Mouse (Mus musculus): Measurements from ENCODE around the gene Esam. TPM values are rescaled to one million over a fixed set of nuclear protein-coding genes. Genes with fewer than 3 reads are reported as not detected.

Gene Esam
- total RNA-seq, 2 experiments from 2014 or later, result 66.9 to 79.2 TPM

DNA sequence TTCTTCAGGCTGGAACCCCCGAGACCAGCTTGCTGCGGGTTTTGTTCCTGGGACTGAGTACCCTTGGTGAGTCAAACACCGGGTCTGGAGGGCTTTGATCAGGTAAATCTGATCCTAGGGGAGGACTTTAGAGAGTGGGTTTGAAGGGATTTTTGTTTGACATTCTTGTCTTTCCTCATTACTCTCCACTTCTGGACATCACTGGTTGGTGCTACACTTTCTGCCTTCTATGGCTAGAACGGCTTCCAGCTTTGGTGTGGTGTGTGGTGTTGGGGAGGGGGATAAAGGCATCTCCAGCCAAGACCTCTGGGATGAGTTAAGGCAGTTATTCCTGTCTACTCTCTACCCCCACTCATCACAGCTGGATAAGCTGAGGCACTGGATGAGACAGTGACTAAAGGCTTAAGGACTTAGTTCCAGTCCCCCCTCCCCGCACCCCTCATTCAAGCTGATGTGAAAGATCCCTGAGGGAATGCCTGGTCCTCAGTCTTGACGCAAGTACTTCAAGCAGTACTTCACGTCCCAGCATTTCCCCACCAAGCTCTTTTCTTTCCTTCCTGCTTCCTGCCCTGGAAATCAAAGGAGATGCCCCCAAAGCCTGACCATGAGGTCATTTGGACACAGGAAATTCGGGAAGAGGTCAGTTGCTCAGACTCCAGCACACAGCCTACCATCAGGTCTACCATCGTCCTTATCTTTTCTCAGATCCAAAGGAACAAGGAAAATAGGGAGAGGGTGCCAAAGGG is 520 bp downstream of the Esam start:
- intact Hi-C loops (cut with DNase I), result loop anchor here (1.0 to 5.0 kb wide), 2 partner anchors 66 to 85 kb away; partner anchors contain the start of gene Spa17
- DNase-seq, result peak; percentile 32 to 44

GRCm38 (mm10) chr9:37530031-37530887 is 2.4 kb downstream of the Esam start:
- DNase-seq, result peak; percentile 73 to 75
- intact Hi-C loops (cut with DNase I), result loop anchor here (1.0 kb wide), 2 partner anchors 14 to 129 kb away; partner anchors contain the start of gene Robo4

DNA sequence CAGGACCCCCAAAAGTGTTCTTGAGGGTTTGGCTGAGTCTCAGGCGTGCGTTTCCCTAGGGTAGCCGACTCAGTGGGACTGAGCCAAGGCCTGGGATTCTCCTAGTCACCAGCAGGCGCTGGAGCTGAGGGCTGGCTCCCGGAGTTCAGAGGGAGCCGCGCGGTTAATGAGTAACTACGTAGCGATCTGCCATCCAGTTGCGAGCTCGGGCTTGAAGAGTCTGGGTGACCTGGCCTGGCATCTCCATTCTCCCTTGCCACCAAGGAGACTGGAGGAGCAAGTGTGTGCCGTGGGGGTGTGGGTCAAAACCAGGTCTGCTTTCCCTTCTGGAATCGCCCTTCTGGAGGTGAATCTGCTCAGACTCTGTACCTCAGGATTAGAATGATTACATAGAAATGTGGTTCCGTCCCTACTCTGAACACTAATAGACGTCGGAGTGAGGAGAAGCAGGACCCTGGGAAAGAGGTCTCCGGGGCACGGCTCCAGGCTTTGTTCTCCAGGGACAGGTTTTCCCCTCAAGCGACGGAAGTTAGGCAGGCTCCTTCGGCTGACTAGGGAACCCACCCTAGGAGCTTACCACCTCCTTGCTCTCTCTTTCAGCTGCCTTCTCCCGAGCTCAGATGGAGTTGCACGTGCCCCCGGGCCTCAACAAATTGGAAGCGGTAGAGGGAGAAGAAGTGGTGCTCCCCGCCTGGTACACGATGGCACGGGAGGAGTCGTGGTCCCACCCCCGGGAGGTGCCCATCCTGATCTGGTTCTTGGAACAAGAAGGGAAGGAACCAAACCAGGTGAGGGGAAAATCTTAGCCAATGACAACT is 3.2 kb downstream of the Esam start:
- intact Hi-C loops (cut with DNase I), result loop anchor here (1.0 kb wide), 2 partner anchors 13 to 130 kb away; partner anchors contain the start of gene Robo4
- peak; percentile 56 to 63 for DNase-seq

DNA sequence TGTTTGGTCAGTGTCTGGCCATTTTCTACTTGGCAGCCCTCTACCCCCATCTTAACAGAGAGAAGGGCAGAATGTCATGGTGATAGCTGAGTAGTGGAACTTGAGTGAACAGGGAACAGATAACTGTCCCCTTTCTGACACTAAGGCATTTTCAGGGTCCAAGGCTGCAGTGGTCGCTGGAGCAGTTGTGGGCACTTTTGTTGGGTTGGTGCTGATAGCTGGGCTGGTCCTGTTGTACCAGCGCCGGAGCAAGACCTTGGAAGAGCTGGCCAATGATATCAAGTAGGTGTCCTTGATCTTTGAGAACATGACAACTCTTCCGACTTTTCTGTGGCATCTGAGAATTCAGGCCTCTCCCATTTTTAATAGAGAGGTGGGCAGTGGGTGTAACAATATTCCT is 9.0 kb downstream of the Esam start:
- intact Hi-C loops (cut with DNase I), result no loop called here
- no peak for DNase-seq

- no peak for DNase-seq
- intact Hi-C loops (cut with DNase I), result no loop called here
Measured at GRCm38 (mm10) chr9:37537658-37538250, 9.9 kb downstream of the Esam start.

DNA sequence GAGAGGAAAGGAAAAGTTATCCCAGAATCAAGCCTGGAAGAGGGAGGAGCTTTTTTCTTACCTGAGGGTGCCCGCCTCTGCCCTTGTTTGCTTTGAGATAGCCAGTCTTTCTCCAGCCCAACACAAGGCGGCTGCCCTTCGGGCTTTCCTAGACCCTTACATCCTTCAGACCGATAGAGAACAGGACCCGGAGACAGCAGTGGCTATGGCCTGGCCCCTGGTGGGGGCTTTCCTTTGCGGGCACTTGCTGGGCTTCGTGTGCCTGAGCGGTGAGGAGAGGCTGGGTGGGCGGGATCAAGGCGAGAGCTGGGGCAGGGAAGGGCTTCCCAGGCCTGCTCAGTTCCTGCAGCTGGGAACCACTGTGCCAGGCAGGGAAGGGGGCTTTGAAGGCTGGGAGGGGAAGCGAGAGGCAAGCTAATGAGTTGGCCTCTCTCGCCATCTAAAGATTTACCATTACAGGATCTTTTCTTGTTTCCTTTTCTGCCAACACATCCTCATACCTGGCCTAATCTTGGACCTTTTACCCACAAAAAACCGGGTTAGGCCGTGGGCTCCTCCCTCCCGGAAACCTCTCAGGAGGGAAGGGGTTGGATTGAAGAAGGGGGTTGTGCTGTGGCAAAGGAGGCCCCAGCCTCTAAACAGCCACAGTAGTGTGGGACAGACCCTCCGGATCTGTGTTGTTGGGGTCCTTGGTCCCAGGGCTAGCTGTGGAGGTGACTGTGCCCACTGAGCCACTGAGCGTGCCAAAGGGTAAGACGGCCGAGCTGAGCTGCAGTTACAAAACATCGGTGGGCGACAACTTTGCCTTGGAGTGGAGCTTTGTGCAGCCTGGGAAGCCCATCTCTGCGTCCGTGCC is 11.5 kb downstream of the Esam start, which contains the start of gene Vsig2:
TSS of gene Vsig2 (plus strand) at position 86 of the 856 bp plus-strand sequence.
- no peak for DNase-seq
- intact Hi-C loops (cut with DNase I), result no loop called here

DNA sequence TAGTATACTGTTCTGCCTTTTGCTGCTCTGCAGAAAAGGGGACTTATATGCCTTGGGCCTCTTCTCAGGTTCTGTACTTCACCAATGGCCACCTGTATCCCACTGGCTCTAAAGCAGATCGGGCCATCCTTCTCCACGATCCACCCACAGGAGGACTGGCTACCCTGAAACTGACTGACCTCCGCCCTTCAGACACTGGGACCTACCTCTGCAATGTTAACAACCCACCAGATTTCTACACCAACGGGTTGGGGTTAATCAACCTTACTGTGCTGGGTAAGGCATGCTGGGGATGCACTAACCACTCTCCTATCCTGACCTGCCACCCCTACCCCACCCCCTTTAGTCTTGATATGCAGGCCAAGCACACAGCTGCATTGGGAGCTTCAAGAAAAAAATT is 12.3 kb downstream of the Esam start:
- intact Hi-C loops (cut with DNase I), result no loop called here

GRCm38 (mm10) chr9:37540701-37541575 is 13.1 kb downstream of the Esam start:
- intact Hi-C loops (cut with DNase I), result no loop called here
- DNase-seq, result no peak

More for the DNA sequence above, 12.3 kb downstream of the Esam start:
- DNase-seq, result no peak

- no peak for DNase-seq
- intact Hi-C loops (cut with DNase I), result no loop called here
Measured at GRCm38 (mm10) chr9:37541851-37542642, 14.2 kb downstream of the Esam start.

DNA sequence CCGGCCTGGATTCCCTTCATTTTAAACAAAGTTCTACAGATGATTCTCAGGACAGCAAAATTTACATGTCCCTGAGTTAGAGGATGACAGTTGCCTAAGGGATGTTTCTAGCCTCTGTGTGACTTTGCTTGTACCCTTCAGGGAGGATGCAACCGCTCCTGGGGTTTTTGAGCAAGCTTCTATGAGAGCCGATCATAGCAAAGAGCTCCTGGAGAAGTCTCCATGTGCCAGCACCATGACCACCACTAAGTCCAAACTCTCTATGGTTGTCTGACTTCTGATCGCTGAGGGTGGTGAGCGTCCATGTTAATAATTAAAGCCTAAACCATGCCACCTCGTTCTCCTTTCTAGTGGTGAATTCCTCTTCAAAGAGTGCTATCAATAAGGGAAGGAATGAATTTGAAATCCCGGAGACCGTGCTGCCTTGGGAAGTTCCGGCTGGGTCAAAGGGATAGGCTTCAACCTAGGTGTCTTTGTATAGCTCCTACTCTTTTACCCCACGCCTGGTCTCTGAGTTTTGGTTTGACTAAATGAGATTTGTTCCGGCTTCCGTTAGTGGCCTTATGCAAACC is 16.1 kb downstream of the Esam start:
- intact Hi-C loops (cut with DNase I), result loop anchor here (1.0 to 2.0 kb wide), 2 partner anchors 14 to 81 kb away; no protein-coding TSS in a partner anchor
- DNase-seq, result no peak

- intact Hi-C loops (cut with DNase I), result loop anchor here (1.0 to 2.0 kb wide), 3 partner anchors 14 to 82 kb away; partner anchors contain the start of gene Spa17
- DNase-seq, result peak; percentile 67 to 75
Measured at GRCm38 (mm10) chr9:37544447-37545165, 16.7 kb downstream of the Esam start.

DNA sequence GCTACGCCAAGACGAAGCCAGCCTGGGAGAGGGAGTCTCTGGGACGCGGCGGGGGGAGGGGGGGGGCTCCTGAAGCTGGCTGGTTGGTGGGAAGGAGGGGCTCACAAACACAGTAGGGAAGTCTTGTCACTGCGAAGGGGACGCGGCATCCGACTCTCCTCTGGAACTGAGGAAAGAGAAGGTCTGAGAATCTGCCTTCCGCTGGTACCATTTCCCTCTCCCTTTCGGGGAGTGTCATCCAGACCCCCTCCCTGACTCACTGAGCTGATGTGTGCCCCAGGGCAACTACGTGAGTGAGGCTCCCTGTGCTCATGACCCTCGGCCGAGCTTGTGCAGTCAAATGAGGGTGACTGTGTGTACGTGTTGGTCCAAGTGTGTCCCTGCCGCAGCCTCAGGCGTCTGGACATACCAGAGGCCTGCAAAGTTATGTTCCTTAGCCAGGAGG is 17.3 kb downstream of the Esam start:
- no peak for DNase-seq

GRCm38 (mm10) chr9:37545847-37546452 is 18.1 kb downstream of the Esam start:
- intact Hi-C loops (cut with DNase I), result loop anchor here (1.0 to 2.0 kb wide), 2 partner anchors 67 to 83 kb away; partner anchors contain the start of gene Spa17
- DNase-seq, result peak in 1 of 2 experiments; percentile 41

More for the DNA sequence above, 17.3 kb downstream of the Esam start:
- intact Hi-C loops (cut with DNase I), result loop anchor here (1.0 to 2.0 kb wide), 2 partner anchors 68 to 82 kb away; partner anchors contain the start of gene Spa17

- intact Hi-C loops (cut with DNase I), result no loop called here
Measured at GRCm38 (mm10) chr9:37546889-37547288, 19.0 kb downstream of the Esam start.

DNA sequence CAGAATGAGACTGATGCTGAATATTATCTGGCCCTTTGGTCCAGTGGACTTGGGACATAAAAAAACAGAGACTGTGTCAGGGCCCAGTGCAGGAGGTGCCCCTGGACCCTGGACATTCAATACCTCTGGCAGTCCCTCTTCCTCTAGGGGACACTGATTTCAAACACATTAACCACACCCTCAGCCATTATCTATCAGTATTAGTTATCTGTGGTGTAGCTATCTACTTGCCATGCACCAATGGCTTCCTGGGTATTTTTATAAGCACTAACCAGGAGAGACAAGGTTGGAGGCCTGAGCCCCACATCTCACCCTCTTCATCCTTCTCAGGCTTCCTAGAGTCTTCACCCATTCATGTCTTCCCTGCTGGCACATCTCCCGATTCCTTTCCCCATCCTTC is 22.6 kb downstream of the Esam start:
- no peak for DNase-seq
- intact Hi-C loops (cut with DNase I), result no loop called here

More at GRCm38 (mm10) chr9:37546889-37547288, 19.0 kb downstream of the Esam start:
- DNase-seq, result no peak
